Mouse (Mus musculus): Measurements from ENCODE around the gene Tspan32.

DNA sequence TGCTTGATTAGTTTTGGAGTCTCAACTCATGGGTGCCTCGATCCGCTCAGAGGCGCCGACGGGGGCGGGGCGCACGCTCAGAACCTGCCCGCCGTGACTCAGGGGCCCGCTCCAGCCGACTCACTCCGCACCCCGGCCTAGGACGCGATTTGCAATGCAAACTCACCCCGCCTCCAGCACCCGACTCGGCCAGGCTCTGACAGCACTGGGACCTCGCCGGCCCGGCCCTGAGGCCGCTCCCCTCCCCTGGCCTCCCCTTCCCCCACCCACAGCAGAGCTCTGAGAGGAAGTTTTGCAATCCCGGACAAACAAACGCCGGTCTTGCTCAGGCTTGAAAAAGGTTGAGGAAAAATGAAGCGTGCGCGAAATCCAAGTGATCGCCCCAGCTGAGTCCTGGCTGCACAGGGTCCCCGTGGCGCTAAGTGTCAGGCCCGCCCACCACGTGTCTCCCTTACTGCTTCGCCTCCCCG lies 37.4 kb upstream of the Tspan32 start:
- TF ChIP-seq CTCF (IDR thresholded peaks at IDR 0.05; ENCODE audit: low read depth, low read length) (no peak), EP300 (IDR thresholded peaks at IDR 0.05; ENCODE audit: insufficient read depth, low read depth, low read length) (peak; percentile 48; the same call in 1 of the 2 replicates), POLR2A (IDR thresholded peaks at IDR 0.05; ENCODE audit: insufficient read depth, low read length) (no peak)
